Mouse (Mus musculus) MEL (cell line): ENCODE measurements around the gene Ccdc40. TPM values are rescaled to one million over a fixed set of nuclear protein-coding genes. Genes with fewer than 3 reads are reported as not detected.

Source experiments
- DNase-seq: peaks from one replicate; pipeline ENCODE4 v3.0.0; 2011; ENCODE audit warnings: low read depth, low spot score
- H3K27ac ChIP-seq: 2 replicates; pipeline ENCODE4 v1.5.1; 2012; ENCODE audit warnings: low read depth, mild to moderate bottlenecking, control low read depth, low read length, moderate library complexity; ENCODE audit not compliant: control insufficient read depth
- H3K27me3 ChIP-seq, 2 experiments: fragments of 150-350 bp in 1 of 2; sonication (generic) in 1 of 2; 2 replicates each; pipeline ENCODE4 v1.6.1; 2012; ENCODE audit warnings: low read length in 2 of 2, mild to moderate bottlenecking in 2 of 2, improper control_type of control experiment in 1 of 2, moderate library complexity in 1 of 2; ENCODE audit not compliant: insufficient read depth in 2 of 2, control insufficient read depth in 1 of 2
- H3K36me3 ChIP-seq, 2 experiments: 2 replicates each; pipeline ENCODE4 v1.6.1; 2012 to 2014; ENCODE audit warnings: low read length in 2 of 2, improper control_type of control experiment in 1 of 2, inconsistent platforms in 1 of 2, mild to moderate bottlenecking in 1 of 2; ENCODE audit not compliant: insufficient read depth in 2 of 2, control insufficient read depth in 1 of 2
- H3K4me1 ChIP-seq, 2 experiments: fragments of 150-350 bp in 1 of 2; sonication (generic) in 1 of 2; 2 replicates each; pipeline ENCODE4 v1.6.1; 2012; ENCODE audit warnings: low read length in 2 of 2, improper control_type of control experiment in 1 of 2, mild to moderate bottlenecking in 1 of 2; ENCODE audit not compliant: insufficient read depth in 2 of 2, control insufficient read depth in 1 of 2
- H3K4me3 ChIP-seq, 2 experiments: fragments of 150-350 bp in 1 of 2; sonication (generic) in 1 of 2; 2 replicates each; pipeline ENCODE4 v1.5.1; 2012; ENCODE audit warnings: low read depth in 2 of 2, low read length in 2 of 2, mild to moderate bottlenecking in 2 of 2, moderate library complexity in 2 of 2, control low read depth in 1 of 2, improper control_type of control experiment in 1 of 2; ENCODE audit not compliant: control insufficient read depth in 1 of 2, insufficient read depth in 1 of 2
- H3K79me2 ChIP-seq: 2 replicates; pipeline ENCODE4 v1.6.1; 2012; ENCODE audit warnings: mild to moderate bottlenecking, low read length, moderate library complexity; ENCODE audit not compliant: control insufficient read depth, poor library complexity, insufficient read depth
- H3K9ac ChIP-seq: 2 replicates; pipeline ENCODE4 v1.6.1; 2012; ENCODE audit warnings: low read depth, mild to moderate bottlenecking, control low read depth, low read length, moderate library complexity; ENCODE audit not compliant: control insufficient read depth, poor library complexity, severe bottlenecking
- H3K9me3 ChIP-seq: fragments of 150-350 bp; sonication (generic); replicated peaks from 2 replicates; pipeline ENCODE4 v1.6.1; 2012; ENCODE audit warnings: mild to moderate bottlenecking, low read length, improper control_type of control experiment, moderate library complexity; ENCODE audit not compliant: insufficient read depth
- BHLHE40 ChIP-seq: IDR thresholded peaks from 2 replicates; pipeline ENCODE4 v1.6.1; 2012; ENCODE audit warnings: low read depth, mild to moderate bottlenecking, inconsistent platforms, low read length, improper control_type of control experiment, borderline replicate concordance
- CTCF ChIP-seq, 3 experiments: IDR thresholded peaks in 2 of 3; conservative IDR thresholded peaks in 1 of 3; 2 replicates each; pipeline ENCODE4 v1.5.1; 2011 to 2012; ENCODE audit warnings: low read length in 3 of 3, low read depth in 2 of 3, mild to moderate bottlenecking in 2 of 3, improper control_type of control experiment in 1 of 3, inconsistent platforms in 1 of 3, mixed read lengths in 1 of 3, moderate library complexity in 1 of 3; ENCODE audit not compliant: control insufficient read depth in 1 of 3, insufficient read depth in 1 of 3, poor library complexity in 1 of 3, severe bottlenecking in 1 of 3
- EP300 ChIP-seq, 2 experiments: IDR thresholded peaks; 2 replicates each; pipeline ENCODE4 v1.6.1; 2011; ENCODE audit warnings: improper control_type of control experiment in 2 of 2, low read length in 2 of 2, low read depth in 1 of 2, mild to moderate bottlenecking in 1 of 2
- KAT2A ChIP-seq: conservative IDR thresholded peaks from 2 replicates; pipeline ENCODE4 v1.6.1; 2012; ENCODE audit warnings: low read depth, low read length, improper control_type of control experiment, inconsistent platforms
- MEF2A ChIP-seq: IDR thresholded peaks from 2 replicates; pipeline ENCODE4 v1.6.1; 2014; ENCODE audit warnings: low read depth, mild to moderate bottlenecking, inconsistent platforms, low read length, improper control_type of control experiment; ENCODE audit not compliant: poor library complexity, insufficient replicate concordance, severe bottlenecking; ENCODE audit errors: extremely low read depth
- MYC ChIP-seq: IDR thresholded peaks from 2 replicates; pipeline ENCODE4 v1.6.1; 2011; ENCODE audit warnings: low read depth, mild to moderate bottlenecking, low read length, improper control_type of control experiment, moderate library complexity
- NRF1 ChIP-seq: IDR thresholded peaks from 2 replicates; pipeline ENCODE4 v1.6.1; 2014; ENCODE audit warnings: low read depth, mild to moderate bottlenecking, inconsistent platforms, low read length, improper control_type of control experiment, moderate library complexity; ENCODE audit not compliant: poor library complexity, insufficient read depth, severe bottlenecking
- RAD21 ChIP-seq: IDR thresholded peaks from 2 replicates; pipeline ENCODE4 v1.6.1; 2011; ENCODE audit warnings: mild to moderate bottlenecking, low read depth, low read length, improper control_type of control experiment
- SMC3 ChIP-seq: IDR thresholded peaks from 2 replicates; pipeline ENCODE4 v1.6.1; 2011; ENCODE audit warnings: low read depth, low read length, improper control_type of control experiment
- TBP ChIP-seq: IDR thresholded peaks from 2 replicates; pipeline ENCODE4 v1.8.0; 2011; ENCODE audit warnings: low read depth, low read length, improper control_type of control experiment
- ZC3H11A ChIP-seq: IDR thresholded peaks from 2 replicates; pipeline ENCODE4 v1.6.1; 2012; ENCODE audit warnings: low read depth, mild to moderate bottlenecking, inconsistent platforms, low read length, improper control_type of control experiment
- polyA plus RNA-seq, 2 experiments: library from polyadenylated mRNA; stranded (reverse) in 1 of 2; unstranded in 1 of 2; fragments of >175 nt in 1 of 2; fragments of >200 nt in 1 of 2; gene quantifications; 2 replicates each; pipeline versions ENCODE4 v1.2.1 to v1.2.4; 2012; ENCODE audit warnings: low replicate concordance in 2 of 2, low read depth in 1 of 2; ENCODE audit not compliant: insufficient read length in 2 of 2, insufficient read depth in 1 of 2, missing spikeins in 1 of 2
- total RNA-seq: library from RNA; depleted of rRNA; stranded (reverse); fragments of 300-350 nt; gene quantifications from 2 replicates; pipeline ENCODE4 v1.2.3, GENCODE M21; 2012

The Ccdc40 gene
- total and polyA plus RNA-seq, 3 experiments: 0.46 to 1.9 TPM; not detected in 1

DNA sequence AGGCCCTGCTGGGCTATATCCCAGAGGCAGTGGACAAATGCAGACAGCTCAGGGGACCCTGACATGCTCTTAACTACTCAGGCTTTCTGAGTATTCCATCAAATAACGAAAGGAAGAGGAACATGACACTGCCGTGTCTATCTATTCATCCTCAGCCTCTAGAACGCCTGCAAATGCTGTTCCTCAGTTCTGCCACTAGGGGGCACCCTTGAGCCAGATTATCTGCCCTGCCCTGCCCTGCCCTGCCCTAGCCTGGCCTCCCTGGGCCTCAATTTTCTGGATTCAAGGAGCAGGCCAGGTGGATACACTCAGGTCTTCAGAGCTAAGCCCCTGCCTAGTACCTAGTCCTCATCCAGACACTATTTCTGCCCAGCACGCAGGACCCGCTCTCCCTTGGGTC lies 24.9 kb upstream of the Ccdc40 start:
- Histone ChIP-seq H3K27me3 (no peaks in the 10 kb centered on the region), H3K36me3 (no peaks in the 10 kb centered on the region; a peak in 1 of 4 replicates), H3K9me3 (no peaks in the 10 kb centered on the region), H3K4me1 (no peaks in the 10 kb centered on the region), H3K79me2 (no peaks in the 10 kb centered on the region), H3K4me3 (no peak overlapping the region), H3K9ac (no peak overlapping the region), H3K27ac (no peak overlapping the region)
- DNase-seq: peak; percentile 60
- TF ChIP-seq CTCF (IDR thresholded peaks at IDR 0.05 in 2 of 3, conservative IDR thresholded peaks at IDR 0.05 in 1 of 3; ENCODE audit: control insufficient read depth in 1 of 3, insufficient read depth in 1 of 3, low read depth in 2 of 3, low read length in 3 of 3, poor library complexity in 1 of 3, severe bottlenecking in 1 of 3) (peak; percentile 90 to 98 (median 95)), MEF2A (no peak), ZC3H11A (peak; percentile 32; the same call in 1 of the 2 replicates), MYC (no peak), SMC3 (peak; percentile 53), BHLHE40 (no peak), RAD21 (peak; percentile 59)

DNA sequence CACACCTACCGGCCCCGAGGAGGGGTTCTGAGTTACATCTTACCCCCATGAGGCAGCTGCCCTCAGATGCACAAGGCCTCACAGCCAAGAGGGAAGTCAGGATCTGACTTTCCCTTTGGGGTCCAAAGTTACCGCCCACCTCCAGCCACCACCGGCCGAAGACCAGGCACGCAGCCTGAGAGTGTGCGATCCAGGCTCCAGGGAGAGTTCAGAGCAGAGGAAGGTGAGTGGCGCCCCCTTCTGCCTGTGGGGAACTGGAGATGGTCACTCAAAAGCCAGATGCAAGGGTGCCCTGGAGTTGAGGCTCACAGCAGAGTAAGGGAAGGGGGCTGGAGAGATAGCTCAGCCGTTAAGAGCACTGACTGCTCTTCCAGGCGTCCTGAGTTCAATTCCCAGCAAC lies 22.6 kb upstream of the Ccdc40 start:
- Histone ChIP-seq H3K36me3 (no peaks in the 10 kb centered on the region; a peak in 1 of 4 replicates), H3K4me3 (no peak overlapping the region), H3K9ac (no peak overlapping the region), H3K27ac (no peak overlapping the region), H3K4me1 (no peaks in the 10 kb centered on the region), H3K27me3 (no peaks in the 10 kb centered on the region), H3K9me3 (no peaks in the 10 kb centered on the region), H3K79me2 (no peaks in the 10 kb centered on the region)
- no peak for TF ChIP-seq KAT2A
- TF ChIP-seq CTCF (IDR thresholded peaks at IDR 0.05 in 2 of 3, conservative IDR thresholded peaks at IDR 0.05 in 1 of 3; ENCODE audit: control insufficient read depth in 1 of 3, insufficient read depth in 1 of 3, low read depth in 2 of 3, low read length in 3 of 3, poor library complexity in 1 of 3, severe bottlenecking in 1 of 3): peak in 2 of 3 experiments; percentile 28 to 53; a peak in 4 of 6 replicates
- TF ChIP-seq NRF1: no peak
- no peak for DNase-seq

DNA sequence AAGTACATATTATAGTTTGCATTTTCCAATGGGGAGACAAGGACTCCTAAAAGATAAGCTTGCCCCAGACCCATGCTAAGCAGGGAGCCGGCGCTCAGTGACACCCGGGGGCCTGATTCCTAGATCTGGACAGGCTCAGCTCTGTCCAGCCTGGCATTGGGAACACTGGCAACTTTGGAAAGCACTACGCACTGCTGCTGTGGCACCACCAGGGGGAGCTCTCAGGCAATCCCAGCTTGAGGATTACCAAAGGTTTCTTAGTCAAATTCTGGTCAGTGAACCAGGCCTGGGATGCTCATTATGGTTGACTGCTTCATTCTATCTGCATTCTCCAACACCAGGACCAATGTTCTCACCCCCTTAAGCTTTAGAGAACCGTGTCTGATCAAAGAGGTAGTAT lies 21.8 kb upstream of the Ccdc40 start:
- TF ChIP-seq CTCF (IDR thresholded peaks at IDR 0.05 in 2 of 3, conservative IDR thresholded peaks at IDR 0.05 in 1 of 3; ENCODE audit: control insufficient read depth in 1 of 3, insufficient read depth in 1 of 3, low read depth in 2 of 3, low read length in 3 of 3, poor library complexity in 1 of 3, severe bottlenecking in 1 of 3) (peak; percentile 94 to 99 (median 97)), EP300 (IDR thresholded peaks at IDR 0.05; ENCODE audit: low read depth in 1 of 2, low read length in 2 of 2) (no peak), ZC3H11A (peak; percentile 38), SMC3 (peak; percentile 67), TBP (no peak), RAD21 (peak; percentile 50)
- Histone ChIP-seq H3K27me3 (no peaks in the 10 kb centered on the region), H3K4me3 (no peak overlapping the region), H3K27ac (no peak overlapping the region), H3K9ac (no peak overlapping the region), H3K9me3 (no peaks in the 10 kb centered on the region), H3K79me2 (no peaks in the 10 kb centered on the region), H3K4me1 (no peaks in the 10 kb centered on the region), H3K36me3 (no peaks in the 10 kb centered on the region; a peak in 1 of 4 replicates)
- DNase-seq: peak; percentile 70
